Mouse (Mus musculus) hindbrain, embryonic 14.5 days (tissue): ENCODE data around the gene Grasp. TPM values are rescaled to one million over a fixed set of nuclear protein-coding genes. Genes with fewer than 3 reads are reported as not detected.

Source experiments
- ATAC-seq: fragments of 200-750 bp; cut with Nextera tagmentation; 2 replicates; pipeline ENCODE4 v1.8.0; 2017; ENCODE audit warnings: moderate number of reproducible peaks, mild to moderate bottlenecking, moderate TSS enrichment, moderate library complexity; ENCODE audit not compliant: low FRiP score
- DNase-seq: peaks from one replicate; pipeline ENCODE4 v3.0.0-alpha.2; 2015; ENCODE audit warnings: low spot score
- H3K27ac ChIP-seq: fragments of 300-500 bp; sonication (generic); 2 replicates; pipeline ENCODE4 v1.5.1; 2014; ENCODE audit warnings: mild to moderate bottlenecking, moderate library complexity
- H3K27me3 ChIP-seq: fragments of 300-500 bp; sonication (generic); 2 replicates; pipeline ENCODE4 v1.6.1; 2014; ENCODE audit warnings: mild to moderate bottlenecking, low read length, mixed read lengths; ENCODE audit not compliant: control insufficient read depth, insufficient read depth
- H3K36me3 ChIP-seq: fragments of 300-500 bp; sonication (generic); replicated peaks from 2 replicates; pipeline ENCODE4 v1.6.1; 2014; ENCODE audit not compliant: control insufficient read depth, insufficient read depth
- H3K4me1 ChIP-seq: fragments of 300-500 bp; sonication (generic); replicated peaks from 2 replicates; pipeline ENCODE4 v1.6.1; 2014; ENCODE audit warnings: antibody characterized with exemption, low read length, mixed read lengths; ENCODE audit not compliant: control insufficient read depth, insufficient read depth
- H3K4me2 ChIP-seq: fragments of 300-500 bp; sonication (generic); replicated peaks from 2 replicates; pipeline ENCODE4 v1.6.1; 2014; ENCODE audit warnings: mild to moderate bottlenecking, moderate library complexity
- H3K4me3 ChIP-seq: fragments of 300-500 bp; sonication (generic); replicated peaks from 2 replicates; pipeline ENCODE4 v1.5.1; 2014; ENCODE audit warnings: mild to moderate bottlenecking, low read length
- H3K9ac ChIP-seq: fragments of 300-500 bp; sonication (generic); 2 replicates; pipeline ENCODE4 v1.6.1; 2014
- H3K9me3 ChIP-seq: fragments of 300-500 bp; sonication (generic); 2 replicates; pipeline ENCODE4 v1.6.1; 2016; ENCODE audit warnings: low read length; ENCODE audit not compliant: control insufficient read depth
- WGBS: fragments of 180-500 bp; shearing (Covaris S2); extraction: QIAGEN DNeasy Blood & Tissue Kit; methylation state at CpG from one replicate; pipeline ENCODE4 v1.1.7; 2014; 5-methylcytosine and 5-hydroxymethylcytosine counted together
- polyA plus RNA-seq: library from polyadenylated mRNA; unstranded; fragments of >200 nt; fragmentation: Nextera tagmentation; extraction: Ambion mirVana; gene quantifications from 2 replicates; pipeline ENCODE4 v1.2.1, GENCODE M21; 2014

The Grasp gene
- polyA plus RNA-seq, 1 experiment from 2014 or later: 1.6 TPM

GRCm38 (mm10) chr15:101200777-101201295, 23.2 kb upstream of the Grasp start:
- Histone ChIP-seq H3K36me3 (peaks cover 88% of the 10 kb centered on the region), H3K4me1 (no peaks in the 10 kb centered on the region), H3K27me3 (no peaks in the 10 kb centered on the region), H3K4me3 (no peak overlapping the region), H3K27ac (no peak overlapping the region), H3K9me3 (no peaks in the 10 kb centered on the region), H3K9ac (no peak overlapping the region), H3K4me2 (no peak overlapping the region)
- ATAC-seq (no peak), DNase-seq (no peak)
- 96% methylated on average over 9 of the region's 9 CpGs for whole genome bisulfite sequencing

- Histone ChIP-seq H3K27me3 (no peaks in the 10 kb centered on the region), H3K4me3 (no peak overlapping the region), H3K4me1 (no peaks in the 10 kb centered on the region), H3K9me3 (no peaks in the 10 kb centered on the region), H3K27ac (no peak overlapping the region), H3K9ac (no peak overlapping the region), H3K4me2 (no peak overlapping the region), H3K36me3 (peaks cover 88% of the 10 kb centered on the region)
- no peak for DNase-seq
- ATAC-seq: no peak
- WGBS: 99% methylated on average over 3 of the region's 3 CpGs
Observed at GRCm38 (mm10) chr15:101201414-101201813, 22.6 kb upstream of the Grasp start.

- Histone ChIP-seq H3K27ac (no peak overlapping the region), H3K4me3 (no peak overlapping the region), H3K4me1 (no peaks in the 10 kb centered on the region), H3K9me3 (no peaks in the 10 kb centered on the region), H3K36me3 (peaks cover 93% of the 10 kb centered on the region), H3K4me2 (no peak overlapping the region), H3K9ac (no peak overlapping the region), H3K27me3 (no peaks in the 10 kb centered on the region)
- ATAC-seq (no peak), DNase-seq (no peak)
- 88% methylated on average over 4 of the region's 4 CpGs for WGBS
Observed at GRCm38 (mm10) chr15:101203673-101204072, 20.3 kb upstream of the Grasp start.

GRCm38 (mm10) chr15:101204781-101205180, 19.2 kb upstream of the Grasp start:
- H3K9ac ChIP-seq: no peak overlapping the region
- H3K4me1 ChIP-seq: no peaks in the 10 kb centered on the region
- ATAC-seq: no peak
- no peak overlapping the region for H3K4me2 ChIP-seq
- no peak overlapping the region for H3K27ac ChIP-seq
- H3K27me3 ChIP-seq: no peaks in the 10 kb centered on the region
- no peak for DNase-seq
- no peak overlapping the region for H3K4me3 ChIP-seq
- 84% methylated on average over 7 of the region's 7 CpGs for WGBS
- H3K36me3 ChIP-seq: peaks cover 95% of the 10 kb centered on the region
- no peaks in the 10 kb centered on the region for H3K9me3 ChIP-seq

GRCm38 (mm10) chr15:101210228-101210627, 13.8 kb upstream of the Grasp start:
- Histone ChIP-seq H3K27me3 (no peaks in the 10 kb centered on the region), H3K9me3 (no peaks in the 10 kb centered on the region), H3K4me2 (no peak overlapping the region), H3K36me3 (peaks cover 84% of the 10 kb centered on the region), H3K4me1 (no peaks in the 10 kb centered on the region), H3K9ac (no peak overlapping the region), H3K27ac (no peak overlapping the region), H3K4me3 (no peak overlapping the region)
- DNase-seq: peak; percentile 56
- 62% methylated on average over 6 of the region's 6 CpGs for WGBS
- no peak for ATAC-seq

- Histone ChIP-seq H3K4me3 (no peak overlapping the region), H3K9ac (no peak overlapping the region), H3K4me2 (no peak overlapping the region), H3K4me1 (no peaks in the 10 kb centered on the region), H3K27ac (no peak overlapping the region), H3K36me3 (peaks cover 78% of the 10 kb centered on the region), H3K9me3 (no peaks in the 10 kb centered on the region), H3K27me3 (no peaks in the 10 kb centered on the region)
- DNase-seq (no peak), ATAC-seq (no peak)
- 94% methylated on average over 14 of the region's 14 CpGs for WGBS
Observed at GRCm38 (mm10) chr15:101210998-101211613, 12.9 kb upstream of the Grasp start.

- Histone ChIP-seq H3K4me2 (no peak overlapping the region), H3K9ac (no peak overlapping the region), H3K36me3 (peaks cover 65% of the 10 kb centered on the region), H3K27me3 (no peaks in the 10 kb centered on the region), H3K9me3 (no peaks in the 10 kb centered on the region), H3K27ac (no peak overlapping the region), H3K4me1 (no peaks in the 10 kb centered on the region), H3K4me3 (no peak overlapping the region)
- 84% methylated on average over 14 of the region's 14 CpGs for WGBS
- ATAC-seq (no peak), DNase-seq (no peak)
Observed at GRCm38 (mm10) chr15:101212435-101212834, 11.6 kb upstream of the Grasp start.

- no peak overlapping the region for H3K9ac ChIP-seq
- no peak for DNase-seq
- no peaks in the 10 kb centered on the region for H3K4me1 ChIP-seq
- H3K36me3 ChIP-seq: peaks cover 44% of the 10 kb centered on the region
- WGBS: 87% methylated on average over 2 of the region's 2 CpGs
- H3K4me3 ChIP-seq: no peak overlapping the region
- no peak overlapping the region for H3K27ac ChIP-seq
- no peaks in the 10 kb centered on the region for H3K9me3 ChIP-seq
- ATAC-seq: no peak
- no peak overlapping the region for H3K4me2 ChIP-seq
- H3K27me3 ChIP-seq: no peaks in the 10 kb centered on the region
Observed at GRCm38 (mm10) chr15:101215136-101215535, 8.9 kb upstream of the Grasp start.

- H3K36me3 ChIP-seq: peaks cover 36% of the 10 kb centered on the region
- H3K4me2 ChIP-seq: no peak overlapping the region
- no peak overlapping the region for H3K27ac ChIP-seq
- no peak overlapping the region for H3K4me3 ChIP-seq
- no peak for ATAC-seq
- no peaks in the 10 kb centered on the region for H3K4me1 ChIP-seq
- no peak for DNase-seq
- WGBS: 80% methylated on average over 4 of the region's 4 CpGs
- H3K9me3 ChIP-seq: no peaks in the 10 kb centered on the region
- no peaks in the 10 kb centered on the region for H3K27me3 ChIP-seq
- no peak overlapping the region for H3K9ac ChIP-seq
Observed at GRCm38 (mm10) chr15:101216036-101216435, 8.0 kb upstream of the Grasp start.

- 4% methylated on average over 8 of the region's 8 CpGs for WGBS
- no peaks in the 10 kb centered on the region for H3K36me3 ChIP-seq
- DNase-seq (peak; percentile 27), ATAC-seq (0 out of 2 replicates have a peak, but pooled peaks have one; percentile 22)
- H3K9me3 ChIP-seq: no peaks in the 10 kb centered on the region
- peaks cover 8% of the 10 kb centered on the region for H3K27me3 ChIP-seq
- H3K4me3 ChIP-seq: no peak overlapping the region
- no peak overlapping the region for H3K9ac ChIP-seq
- peak overlapping the region; percentile 54; the same call in 1 of the 2 replicates for H3K27ac ChIP-seq
- peaks cover 26% of the 10 kb centered on the region for H3K4me1 ChIP-seq
- H3K4me2 ChIP-seq: no peak overlapping the region
Observed at GRCm38 (mm10) chr15:101220905-101221297, 3.1 kb upstream of the Grasp start.
